Mouse (Mus musculus) heart, embryonic 10.5 days (tissue): Measurements from ENCODE around the gene Otop1. TPM values are rescaled to one million over a fixed set of nuclear protein-coding genes. Genes with fewer than 3 reads are reported as not detected.
A peak's percentile ranks its signal among the peaks of the same experiment; 100 is the strongest.

Experiments used
- DNase-seq: peaks from one replicate; pipeline ENCODE4 v3.0.0-alpha.2; 2017; ENCODE audit warnings: low spot score
- H3K27ac ChIP-seq: fragments of 300-500 bp; sonication (generic); 2 replicates; pipeline ENCODE4 v1.5.1; 2016; ENCODE audit warnings: mild to moderate bottlenecking
- H3K27me3 ChIP-seq: fragments of 300-500 bp; sonication (generic); 2 replicates; pipeline ENCODE4 v1.6.1; 2016; ENCODE audit warnings: mild to moderate bottlenecking; ENCODE audit not compliant: poor library complexity, insufficient read depth, severe bottlenecking
- H3K36me3 ChIP-seq: fragments of 300-500 bp; sonication (generic); 2 replicates; pipeline ENCODE4 v1.6.1; 2016; ENCODE audit warnings: mild to moderate bottlenecking, moderate library complexity
- H3K4me1 ChIP-seq: fragments of 300-500 bp; sonication (generic); 2 replicates; pipeline ENCODE4 v1.6.1; 2016; ENCODE audit warnings: mild to moderate bottlenecking
- H3K4me3 ChIP-seq: fragments of 300-500 bp; sonication (generic); 2 replicates; pipeline ENCODE4 v1.5.1; 2016; ENCODE audit warnings: mild to moderate bottlenecking, moderate library complexity
- H3K9me3 ChIP-seq: fragments of 300-500 bp; sonication (generic); 2 replicates; pipeline ENCODE4 v1.6.1; 2016; ENCODE audit warnings: mild to moderate bottlenecking, moderate library complexity
- WGBS: fragments of 180-500 bp; shearing (Covaris S2); methylation state at CpG from one replicate; pipeline ENCODE4 v1.1.7; 2016; 5-methylcytosine and 5-hydroxymethylcytosine counted together
- polyA plus RNA-seq: library from polyadenylated mRNA; unstranded; fragments of >200 nt; fragmentation: Nextera tagmentation; extraction: Ambion mirVana; gene quantifications from 2 replicates; pipeline ENCODE4 v1.2.1, GENCODE M21; 2016

The Otop1 gene
- polyA plus RNA-seq, 1 experiment from 2014 or later, result 0.06 TPM

GRCm38 (mm10) chr5:38270942-38271341, 4.8 kb upstream of the Otop1 start:
- H3K4me1 ChIP-seq, result no peaks in the 10 kb centered on the region
- WGBS, result 81% methylated on average over 3 of the region's 3 CpGs
- H3K4me3 ChIP-seq, result no peak overlapping the region
- no peak overlapping the region for H3K27ac ChIP-seq
- H3K9me3 ChIP-seq, result no peaks in the 10 kb centered on the region
- peaks cover 40% of the 10 kb centered on the region for H3K36me3 ChIP-seq
- no peak for DNase-seq
- peaks cover 32% of the 10 kb centered on the region for H3K27me3 ChIP-seq

- peaks cover 61% of the 10 kb centered on the region for H3K27me3 ChIP-seq
- no peak overlapping the region for H3K27ac ChIP-seq
- H3K9me3 ChIP-seq, result no peaks in the 10 kb centered on the region
- H3K36me3 ChIP-seq, result peaks cover 15% of the 10 kb centered on the region
- 83% methylated on average over 4 of the region's 4 CpGs for WGBS
- DNase-seq, result no peak
- H3K4me1 ChIP-seq, result peaks cover 21% of the 10 kb centered on the region
- H3K4me3 ChIP-seq, result no peak overlapping the region
Observed at GRCm38 (mm10) chr5:38273831-38274230, 1.9 kb upstream of the Otop1 start.

GRCm38 (mm10) chr5:38276451-38276850, 679 bp downstream of the Otop1 start:
- DNase-seq, result no peak
- H3K27me3 ChIP-seq, result peaks cover 83% of the 10 kb centered on the region
- H3K27ac ChIP-seq, result no peak overlapping the region
- peaks cover under 1% of the 10 kb centered on the region for H3K36me3 ChIP-seq
- H3K4me3 ChIP-seq, result peak overlapping the region; percentile 51
- WGBS, result 3% methylated on average over 19 of the region's 19 CpGs
- peaks cover 21% of the 10 kb centered on the region for H3K4me1 ChIP-seq
- H3K9me3 ChIP-seq, result no peaks in the 10 kb centered on the region

GRCm38 (mm10) chr5:38277098-38277866, 1.5 kb downstream of the Otop1 start:
- peak overlapping the region; percentile 51 for H3K4me3 ChIP-seq
- no peak overlapping the region for H3K27ac ChIP-seq
- H3K36me3 ChIP-seq, result no peaks in the 10 kb centered on the region
- no peak for DNase-seq
- WGBS, result 2% methylated on average over 65 of the region's 65 CpGs
- peaks cover 21% of the 10 kb centered on the region for H3K4me1 ChIP-seq
- no peaks in the 10 kb centered on the region for H3K9me3 ChIP-seq
- H3K27me3 ChIP-seq, result peaks cover 83% of the 10 kb centered on the region

- 13% methylated on average over 12 of the region's 12 CpGs for WGBS
- Histone ChIP-seq H3K36me3 (no peaks in the 10 kb centered on the region), H3K4me3 (peak overlapping the region; percentile 51), H3K27me3 (peaks cover 79% of the 10 kb centered on the region), H3K9me3 (no peaks in the 10 kb centered on the region), H3K4me1 (peaks cover 21% of the 10 kb centered on the region), H3K27ac (no peak overlapping the region)
- DNase-seq, result no peak
Observed at GRCm38 (mm10) chr5:38277936-38278600, 2.3 kb downstream of the Otop1 start.

GRCm38 (mm10) chr5:38280075-38280474, 4.3 kb downstream of the Otop1 start:
- Histone ChIP-seq H3K27me3 (peaks cover 59% of the 10 kb centered on the region), H3K9me3 (no peaks in the 10 kb centered on the region), H3K27ac (no peak overlapping the region), H3K4me3 (no peak overlapping the region), H3K36me3 (no peaks in the 10 kb centered on the region), H3K4me1 (peaks cover 21% of the 10 kb centered on the region)
- WGBS, result 27% methylated on average over 1 of the region's 1 CpGs
- DNase-seq, result no peak

GRCm38 (mm10) chr5:38285724-38286123, 10.0 kb downstream of the Otop1 start:
- H3K4me1 ChIP-seq, result no peaks in the 10 kb centered on the region
- WGBS, result 65% methylated on average over 9 of the region's 9 CpGs
- H3K9me3 ChIP-seq, result no peaks in the 10 kb centered on the region
- DNase-seq, result no peak
- no peak overlapping the region for H3K4me3 ChIP-seq
- H3K36me3 ChIP-seq, result no peaks in the 10 kb centered on the region
- H3K27ac ChIP-seq, result no peak overlapping the region
- peaks cover 4% of the 10 kb centered on the region for H3K27me3 ChIP-seq

GRCm38 (mm10) chr5:38288476-38288875, 12.7 kb downstream of the Otop1 start:
- 86% methylated on average over 3 of the region's 3 CpGs for WGBS

GRCm38 (mm10) chr5:38301761-38302411, 26.1 kb downstream of the Otop1 start:
- Histone ChIP-seq H3K9me3 (no peaks in the 10 kb centered on the region), H3K4me3 (no peak overlapping the region), H3K27ac (no peak overlapping the region), H3K4me1 (no peaks in the 10 kb centered on the region), H3K27me3 (peaks cover 5% of the 10 kb centered on the region), H3K36me3 (no peaks in the 10 kb centered on the region)
- 89% methylated on average over 12 of the region's 12 CpGs for WGBS
- DNase-seq, result no peak

More at GRCm38 (mm10) chr5:38288476-38288875, 12.7 kb downstream of the Otop1 start:
- Histone ChIP-seq H3K4me1 (no peaks in the 10 kb centered on the region), H3K27ac (no peak overlapping the region), H3K9me3 (no peaks in the 10 kb centered on the region), H3K4me3 (no peak overlapping the region), H3K36me3 (no peaks in the 10 kb centered on the region), H3K27me3 (no peaks in the 10 kb centered on the region)
- no peak for DNase-seq

- Histone ChIP-seq H3K27me3 (peaks cover 5% of the 10 kb centered on the region), H3K4me1 (no peaks in the 10 kb centered on the region), H3K27ac (no peak overlapping the region), H3K9me3 (no peaks in the 10 kb centered on the region), H3K4me3 (no peak overlapping the region), H3K36me3 (no peaks in the 10 kb centered on the region)
- WGBS, result 60% methylated on average over 12 of the region's 12 CpGs
- no peak for DNase-seq
Observed at GRCm38 (mm10) chr5:38302651-38303050, 26.9 kb downstream of the Otop1 start.

- Histone ChIP-seq H3K27ac (no peak overlapping the region), H3K4me1 (peaks cover 3% of the 10 kb centered on the region), H3K4me3 (no peak overlapping the region), H3K9me3 (no peaks in the 10 kb centered on the region), H3K36me3 (no peaks in the 10 kb centered on the region), H3K27me3 (peaks cover 7% of the 10 kb centered on the region; the same call in 1 of the 2 replicates)
- WGBS, result 76% methylated on average over 2 of the region's 2 CpGs
- no peak for DNase-seq
Observed at GRCm38 (mm10) chr5:38305241-38305640, 29.5 kb downstream of the Otop1 start.

GRCm38 (mm10) chr5:38307255-38308101, 31.7 kb downstream of the Otop1 start:
- DNase-seq, result peak; percentile 94
- Histone ChIP-seq H3K4me1 (peaks cover 3% of the 10 kb centered on the region), H3K9me3 (no peaks in the 10 kb centered on the region)

More at GRCm38 (mm10) chr5:38307255-38308101, 31.7 kb downstream of the Otop1 start:
- 10% methylated on average over 26 of the region's 26 CpGs for WGBS
- no peaks in the 10 kb centered on the region for H3K36me3 ChIP-seq
- peaks cover 7% of the 10 kb centered on the region; the same call in 1 of the 2 replicates for H3K27me3 ChIP-seq
- peak overlapping the region; percentile 51 for H3K4me3 ChIP-seq
- H3K27ac ChIP-seq, result no peak overlapping the region
